Mouse (Mus musculus) stomach, postnatal 0 days (tissue): Measurements from ENCODE around the gene Gbf1.

Experiments
- CTCF ChIP-seq: IDR thresholded peaks from 2 replicates; pipeline ENCODE4 v1.5.1; 2016; ENCODE audit warnings: antibody characterized with exemption, low read depth, mild to moderate bottlenecking, moderate library complexity
- EP300 ChIP-seq: optimal IDR thresholded peaks from 2 replicates; pipeline ENCODE3; 2016; ENCODE audit warnings: antibody characterized with exemption

- TF ChIP-seq CTCF (no peak), EP300 (no peak)
Measured at GRCm38 (mm10) chr19:46220116-46220515, 67.8 kb downstream of the Gbf1 start.
